Comparison of ENCODE assay signal across 10 mouse cellular contexts in the genomic region with DNA sequence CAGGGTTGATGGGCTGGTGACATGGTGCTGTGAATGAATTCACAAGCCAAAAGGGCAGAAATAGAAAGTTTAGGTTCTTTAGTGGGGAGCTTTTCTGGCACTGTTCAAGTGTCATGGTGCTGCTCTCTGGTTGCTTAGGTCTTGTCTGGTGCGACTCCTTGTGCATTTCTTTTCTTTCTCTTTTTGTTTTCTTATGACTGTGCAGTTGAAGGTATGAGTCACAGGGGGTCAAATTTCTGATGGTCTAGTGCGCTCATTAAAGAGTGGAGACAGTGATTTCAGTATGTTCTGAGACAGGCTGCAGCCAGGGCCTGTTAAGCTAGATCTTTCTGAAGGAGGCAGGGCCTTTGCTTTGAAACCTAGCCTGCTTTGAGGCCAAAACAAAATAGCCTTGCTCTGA. TPM values are rescaled to one million over a fixed set of nuclear protein-coding genes. Genes with fewer than 3 reads are reported as not detected.
DNase-seq lines count a peak whose midpoint lies in the region; ATAC-seq lines count a peak whose summit lies in the region.
"Had no signal": no experiment of that assay in that cellular context is flagged by ENCODE, and none has a peak within 500 bp of the region (broad histone marks: within the 10 kb centered on the region; RNA-seq: fewer than 3 reads in every experiment).

No protein-coding gene starts in this region.

- 74% methylated on average over 2 of the region's 2 CpGs for WGBS in hindbrain, embryonic 10.5 days
- 71% methylated on average over 2 of the region's 2 CpGs for WGBS in hindbrain, embryonic 11.5 days
- WGBS in forebrain, embryonic 11.5 days: 60% methylated on average over 2 of the region's 2 CpGs
- WGBS in limb, embryonic 13.5 days: 58% methylated on average over 2 of the region's 2 CpGs

- no peak overlapping the region for H3K9ac ChIP-seq in hindbrain, embryonic 11.5 days (ENCODE audit: low read depth, low read length)
- H3K9ac ChIP-seq in forebrain, embryonic 11.5 days (ENCODE audit: low read length): no peak overlapping the region; the same call in 1 of the 2 replicates
- no peak overlapping the region for H3K9ac ChIP-seq in limb, embryonic 13.5 days

- H3K27ac ChIP-seq in hindbrain, embryonic 10.5 days: no peak overlapping the region
- H3K27ac ChIP-seq in hindbrain, embryonic 11.5 days (ENCODE audit: low read depth, low read length): no peak overlapping the region
- no peak overlapping the region for H3K27ac ChIP-seq in forebrain, embryonic 11.5 days (ENCODE audit: low read depth, low read length)
- no peak overlapping the region for H3K27ac ChIP-seq in limb, embryonic 13.5 days
- H3K27ac ChIP-seq: macrophage had no signal

- no peak for ATAC-seq in hindbrain, embryonic 11.5 days (ENCODE audit: low FRiP score)
- no peak for ATAC-seq in forebrain, embryonic 11.5 days (replicated peaks; ENCODE audit: low FRiP score)
- no peak for ATAC-seq in limb, embryonic 13.5 days (ENCODE audit: low FRiP score, low read depth)

- peaks cover 7% of the 10 kb centered on the region; the same call in 1 of the 2 replicates for H3K36me3 ChIP-seq in hindbrain, embryonic 10.5 days
- no peaks in the 10 kb centered on the region for H3K36me3 ChIP-seq in hindbrain, embryonic 11.5 days (ENCODE audit: control insufficient read depth, insufficient read depth, low read length)
- H3K36me3 ChIP-seq in forebrain, embryonic 11.5 days (ENCODE audit: control insufficient read depth, insufficient read depth, low read length): no peaks in the 10 kb centered on the region
- H3K36me3 ChIP-seq in limb, embryonic 13.5 days: no peaks in the 10 kb centered on the region; the same call in 1 of the 2 replicates

- no peaks in the 10 kb centered on the region for H3K27me3 ChIP-seq in hindbrain, embryonic 10.5 days (ENCODE audit: insufficient read depth, poor library complexity, severe bottlenecking)
- H3K27me3 ChIP-seq in hindbrain, embryonic 11.5 days (ENCODE audit: control insufficient read depth, insufficient read depth, low read length): no peaks in the 10 kb centered on the region
- no peaks in the 10 kb centered on the region for H3K27me3 ChIP-seq in forebrain, embryonic 11.5 days (ENCODE audit: control insufficient read depth, insufficient read depth, low read length)
- H3K27me3 ChIP-seq in limb, embryonic 13.5 days: no peaks in the 10 kb centered on the region

- H3K4me1 ChIP-seq in hindbrain, embryonic 10.5 days (replicated peaks): peaks cover 27% of the 10 kb centered on the region
- H3K4me1 ChIP-seq in hindbrain, embryonic 11.5 days (replicated peaks; ENCODE audit: control insufficient read depth, insufficient read depth, low read length): no peaks in the 10 kb centered on the region
- peaks cover 6% of the 10 kb centered on the region; the same call in 1 of the 2 replicates for H3K4me1 ChIP-seq in forebrain, embryonic 11.5 days (replicated peaks; ENCODE audit: control insufficient read depth, insufficient read depth, low read length)
- H3K4me1 ChIP-seq in limb, embryonic 13.5 days: peaks cover 21% of the 10 kb centered on the region

- DNase-seq in hindbrain, embryonic 10.5 days (ENCODE audit: low spot score): no peak
- no peak for DNase-seq in hindbrain, embryonic 11.5 days (ENCODE audit: low spot score)
- DNase-seq in 3T3-L1 (ENCODE audit: low read depth, low spot score): peak; percentile 84
- DNase-seq in forebrain, embryonic 11.5 days (ENCODE audit: low spot score): no peak
- no peak for DNase-seq in spleen, adult 12 weeks (ENCODE audit: low spot score)
- DNase-seq in heart, adult 9 months (ENCODE audit: low spot score in 2 of 2): no peak
- DNase-seq in right cerebral cortex, postnatal 14 days: no peak
- DNase-seq: kidney, postnatal 10 days had no signal

- H3K9me3 ChIP-seq in hindbrain, embryonic 10.5 days: no peaks in the 10 kb centered on the region
- H3K9me3 ChIP-seq in hindbrain, embryonic 11.5 days (ENCODE audit: control insufficient read depth, low read length): no peaks in the 10 kb centered on the region
- H3K9me3 ChIP-seq in forebrain, embryonic 11.5 days (ENCODE audit: control insufficient read depth, low read length): no peaks in the 10 kb centered on the region
- H3K9me3 ChIP-seq in limb, embryonic 13.5 days: no peaks in the 10 kb centered on the region

- H3K4me2 ChIP-seq in hindbrain, embryonic 11.5 days (replicated peaks; ENCODE audit: low read depth, low read length): no peak overlapping the region
- H3K4me2 ChIP-seq in forebrain, embryonic 11.5 days (ENCODE audit: low read depth, low read length, severe bottlenecking): peak overlapping the region; percentile 65; the same call in 1 of the 2 replicates
- H3K4me2 ChIP-seq in limb, embryonic 13.5 days (replicated peaks): peak overlapping the region; percentile 79

- H3K4me3 ChIP-seq in hindbrain, embryonic 10.5 days: 0 out of 2 replicates have a peak overlapping the region, but pooled peaks have one; percentile 95
- no peak overlapping the region for H3K4me3 ChIP-seq in hindbrain, embryonic 11.5 days (ENCODE audit: low read depth, low read length)
- H3K4me3 ChIP-seq in forebrain, embryonic 11.5 days (ENCODE audit: low read depth, low read length): no peak overlapping the region
- H3K4me3 ChIP-seq in limb, embryonic 13.5 days: no peak overlapping the region

RNA-seq across cellular contexts. Expression of a gene that starts 2.8 kb away (rescaled TPM):
- polyA plus RNA-seq in hindbrain, embryonic 10.5 days (2016; fragmentation: Nextera tagmentation; extraction: Ambion mirVana): 6.9 and 9.4 TPM in 2 replicates
- polyA plus RNA-seq in hindbrain, embryonic 11.5 days (2014; fragmentation: Nextera tagmentation; extraction: Ambion mirVana): 7.8 and 10.4 TPM in 2 replicates
- 11.8 and 13.5 TPM in 2 replicates for polyA plus RNA-seq in forebrain, embryonic 11.5 days (2014; fragmentation: Nextera tagmentation; extraction: Ambion mirVana)
- polyA plus RNA-seq in limb, embryonic 13.5 days (2015; fragmentation: Nextera tagmentation; extraction: Ambion mirVana): 6.2 and 6.6 TPM in 2 replicates
